Mouse (Mus musculus) Muller cell, postnatal 12 days (primary cell): ENCODE measurements around the gene Auts2.
A peak's percentile ranks its signal among the peaks of the same experiment; 100 is the strongest.

Source experiments
- DNase-seq: peaks from one replicate; pipeline ENCODE4 v3.0.0-alpha.2; 2015; ENCODE audit errors: inconsistent ontology term

Gene Auts2

GRCm38 (mm10) chr5:132265015-132265414, 278.1 kb downstream of the Auts2 start:
- DNase-seq, result no peak

GRCm38 (mm10) chr5:132261750-132262149, 281.4 kb downstream of the Auts2 start:
- DNase-seq, result no peak

GRCm38 (mm10) chr5:132258882-132259281, 284.3 kb downstream of the Auts2 start:
- DNase-seq, result no peak

GRCm38 (mm10) chr5:132255579-132255978, 287.6 kb downstream of the Auts2 start:
- DNase-seq, result no peak

- no peak for DNase-seq
These were observed 293.6 kb downstream of the Auts2 start for GRCm38 (mm10) chr5:132249523-132249922.

GRCm38 (mm10) chr5:132248069-132248468, 295.1 kb downstream of the Auts2 start:
- no peak for DNase-seq

GRCm38 (mm10) chr5:132235460-132235859, 307.7 kb downstream of the Auts2 start:
- no peak for DNase-seq

- DNase-seq, result no peak
These were observed 308.7 kb downstream of the Auts2 start for GRCm38 (mm10) chr5:132234471-132234870.

- DNase-seq, result peak; percentile 30
These were observed 311.7 kb downstream of the Auts2 start for GRCm38 (mm10) chr5:132231280-132232047.

GRCm38 (mm10) chr5:132229644-132230357, 313.3 kb downstream of the Auts2 start:
- DNase-seq, result peak; percentile 86

- no peak for DNase-seq
These were observed 314.1 kb downstream of the Auts2 start for GRCm38 (mm10) chr5:132229023-132229422.

GRCm38 (mm10) chr5:132220376-132220930, 322.7 kb downstream of the Auts2 start:
- DNase-seq, result no peak

GRCm38 (mm10) chr5:132216143-132216542, 327.0 kb downstream of the Auts2 start:
- no peak for DNase-seq

- no peak for DNase-seq
These were observed 330.7 kb downstream of the Auts2 start for GRCm38 (mm10) chr5:132212446-132212845.

GRCm38 (mm10) chr5:132209694-132210093, 333.4 kb downstream of the Auts2 start:
- DNase-seq, result no peak

- no peak for DNase-seq
These were observed 336.9 kb downstream of the Auts2 start for GRCm38 (mm10) chr5:132206220-132206619.

- no peak for DNase-seq
These were observed 339.3 kb downstream of the Auts2 start for GRCm38 (mm10) chr5:132203846-132204245.

- no peak for DNase-seq
These were observed 342.0 kb downstream of the Auts2 start for GRCm38 (mm10) chr5:132201077-132201645.

GRCm38 (mm10) chr5:132200595-132200994, 342.5 kb downstream of the Auts2 start:
- DNase-seq, result no peak

GRCm38 (mm10) chr5:132195048-132195533, 348.1 kb downstream of the Auts2 start:
- peak; percentile 83 for DNase-seq

- no peak for DNase-seq
These were observed 353.0 kb downstream of the Auts2 start for GRCm38 (mm10) chr5:132190190-132190589.

- DNase-seq, result no peak
These were observed 356.5 kb downstream of the Auts2 start for GRCm38 (mm10) chr5:132186659-132187058.
